Mouse (Mus musculus) megakaryocyte, embryonic 14.5 days (primary cell): ENCODE measurements around the gene Grm7.

ENCODE experiments used
- FLI1 ChIP-seq: IDR thresholded peaks from 2 replicates; pipeline ENCODE4 v1.6.1; 2012; ENCODE audit warnings: low read length, inconsistent platforms, mixed read lengths
- GATA1 ChIP-seq: IDR thresholded peaks from 3 replicates; pipeline ENCODE4 v1.6.1; 2012; ENCODE audit warnings: mixed read lengths, low read length, inconsistent platforms, borderline replicate concordance

DNA sequence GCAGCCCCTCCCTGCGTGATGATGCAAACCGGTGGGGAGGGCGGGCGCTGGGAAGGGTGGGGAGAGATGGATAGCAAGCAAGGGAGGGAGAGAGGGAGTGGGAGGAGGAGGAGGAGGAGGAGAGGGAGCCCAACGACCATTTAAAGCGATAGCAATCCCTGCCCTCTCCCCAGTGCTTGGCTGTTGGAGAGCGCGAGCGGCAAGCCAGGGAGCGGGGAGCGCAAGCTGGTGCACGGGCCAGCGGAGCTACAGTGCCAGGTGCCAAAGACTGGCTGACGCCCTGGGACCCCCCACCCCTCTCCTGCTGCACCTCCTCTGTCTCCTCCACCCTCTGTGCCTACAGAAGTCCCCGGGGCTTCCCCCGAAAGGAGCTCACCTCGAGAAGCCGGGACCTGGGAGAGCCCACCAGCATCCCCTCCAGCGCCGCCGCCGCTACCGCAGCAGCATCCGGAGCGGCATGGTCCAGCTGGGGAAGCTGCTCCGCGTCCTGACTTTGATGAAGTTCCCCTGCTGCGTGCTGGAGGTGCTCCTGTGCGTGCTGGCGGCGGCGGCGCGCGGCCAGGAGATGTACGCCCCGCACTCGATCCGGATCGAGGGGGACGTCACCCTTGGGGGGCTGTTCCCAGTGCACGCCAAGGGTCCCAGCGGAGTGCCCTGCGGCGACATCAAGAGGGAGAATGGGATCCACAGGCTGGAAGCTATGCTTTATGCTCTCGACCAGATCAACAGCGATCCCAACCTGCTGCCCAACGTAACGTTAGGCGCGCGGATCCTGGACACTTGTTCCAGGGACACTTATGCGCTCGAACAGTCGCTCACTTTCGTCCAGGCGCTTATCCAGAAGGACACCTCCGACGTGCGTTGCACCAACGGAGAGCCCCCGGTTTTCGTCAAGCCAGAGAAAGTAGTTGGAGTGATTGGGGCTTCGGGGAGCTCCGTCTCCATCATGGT, at the start of gene Grm7:
- TF ChIP-seq GATA1, result no peak
- no peak for TF ChIP-seq FLI1
